Mouse (Mus musculus) lung, embryonic 14.5 days (tissue): ENCODE data around the gene Cdh4. TPM values are rescaled to one million over a fixed set of nuclear protein-coding genes. Genes with fewer than 3 reads are reported as not detected.

Experiments used
- ATAC-seq: fragments of 200-750 bp; cut with Nextera tagmentation; 2 replicates; pipeline ENCODE4 v1.8.0; 2017; ENCODE audit warnings: mild to moderate bottlenecking, moderate TSS enrichment, moderate library complexity; ENCODE audit not compliant: insufficient read depth
- DNase-seq: peaks from one replicate; pipeline ENCODE4 v3.0.0-alpha.2; 2015
- H3K27ac ChIP-seq: fragments of 300-500 bp; sonication (generic); 2 replicates; pipeline ENCODE4 v1.5.1; 2014; ENCODE audit warnings: low read depth, mild to moderate bottlenecking, moderate library complexity
- H3K27me3 ChIP-seq: fragments of 300-500 bp; sonication (generic); 2 replicates; pipeline ENCODE4 v1.6.1; 2014; ENCODE audit warnings: low read length, control low read depth; ENCODE audit not compliant: insufficient read depth
- H3K36me3 ChIP-seq: fragments of 300-500 bp; sonication (generic); 2 replicates; pipeline ENCODE4 v1.6.1; 2014; ENCODE audit warnings: control low read depth; ENCODE audit not compliant: insufficient read depth
- H3K4me1 ChIP-seq: fragments of 300-500 bp; sonication (generic); 2 replicates; pipeline ENCODE4 v1.6.1; 2014; ENCODE audit warnings: antibody characterized with exemption, control low read depth; ENCODE audit not compliant: insufficient read depth
- H3K4me2 ChIP-seq: fragments of 300-500 bp; sonication (generic); 2 replicates; pipeline ENCODE4 v1.6.1; 2014; ENCODE audit warnings: mild to moderate bottlenecking
- H3K4me3 ChIP-seq: fragments of 300-500 bp; sonication (generic); 2 replicates; pipeline ENCODE4 v1.5.1; 2014; ENCODE audit warnings: low read depth, low read length
- H3K9ac ChIP-seq: fragments of 300-500 bp; sonication (generic); 2 replicates; pipeline ENCODE4 v1.6.1; 2014
- H3K9me3 ChIP-seq: fragments of 300-500 bp; sonication (generic); 2 replicates; pipeline ENCODE4 v1.6.1; 2016; ENCODE audit warnings: low read depth, low read length, control low read depth
- CTCF ChIP-seq: IDR thresholded peaks from 2 replicates; pipeline ENCODE4 v1.5.1; 2016; ENCODE audit warnings: antibody characterized with exemption, low read depth
- WGBS: fragments of 180-500 bp; shearing (Covaris S2); extraction: QIAGEN DNeasy Blood & Tissue Kit; methylation state at CpG from one replicate; pipeline ENCODE4 v1.1.7; 2014; 5-methylcytosine and 5-hydroxymethylcytosine counted together
- polyA plus RNA-seq: library from polyadenylated mRNA; unstranded; fragments of >200 nt; fragmentation: Nextera tagmentation; extraction: Ambion mirVana; gene quantifications from 2 replicates; pipeline ENCODE4 v1.2.1, GENCODE M21; 2014

Gene Cdh4
- polyA plus RNA-seq, 1 experiment from 2014 or later: 4.9 TPM

DNA sequence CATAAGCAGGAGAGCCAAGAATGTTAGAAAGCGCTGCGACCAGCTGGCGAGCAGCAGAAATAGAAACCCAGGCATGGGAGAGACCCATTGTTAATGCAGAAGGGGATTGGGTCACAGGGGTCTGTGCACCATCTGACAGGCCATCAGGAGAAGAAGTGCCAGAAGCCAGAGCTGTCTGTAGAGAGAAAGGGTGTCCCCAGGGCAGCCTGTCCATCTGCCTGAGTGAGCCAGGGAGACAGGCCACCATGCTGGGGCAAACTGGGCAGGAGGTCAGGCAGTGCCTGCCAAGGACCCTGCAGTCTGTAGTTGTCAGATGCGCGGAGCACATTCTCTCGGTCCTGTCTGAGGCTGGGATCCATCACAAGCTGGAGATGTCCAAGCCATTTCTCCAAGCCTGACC, 386.7 kb downstream of the Cdh4 start:
- H3K9ac ChIP-seq: no peak overlapping the region
- H3K9me3 ChIP-seq: no peaks in the 10 kb centered on the region
- WGBS: 79% methylated on average over 6 of the region's 6 CpGs
- no peaks in the 10 kb centered on the region for H3K27me3 ChIP-seq
- no peak for TF ChIP-seq CTCF
- H3K4me3 ChIP-seq: no peak overlapping the region
- ATAC-seq: no peak
- DNase-seq: no peak
- no peak overlapping the region for H3K27ac ChIP-seq
- H3K36me3 ChIP-seq: no peaks in the 10 kb centered on the region
- no peak overlapping the region for H3K4me2 ChIP-seq
- no peaks in the 10 kb centered on the region for H3K4me1 ChIP-seq

DNA sequence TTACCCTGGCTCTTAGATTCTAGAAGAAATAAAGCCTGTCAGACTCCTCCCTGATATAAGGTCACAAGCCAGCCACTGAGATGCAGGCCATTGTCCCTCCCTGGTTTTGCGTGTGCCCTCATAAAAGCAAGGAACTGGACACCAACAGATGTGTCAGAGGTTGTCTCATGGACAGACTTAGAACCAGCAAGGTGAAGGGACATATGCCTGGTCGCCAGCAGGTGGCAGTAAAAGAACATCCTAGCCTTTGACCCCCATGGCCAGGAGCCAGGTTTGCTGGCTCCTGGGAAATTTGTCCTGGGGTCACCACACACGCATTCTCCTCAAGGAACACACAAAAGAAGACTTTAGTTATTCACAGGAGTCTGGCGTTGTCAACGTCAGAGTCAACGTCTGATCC, 387.7 kb downstream of the Cdh4 start:
- H3K4me3 ChIP-seq: no peak overlapping the region
- no peak overlapping the region for H3K9ac ChIP-seq
- H3K4me2 ChIP-seq: no peak overlapping the region
- H3K36me3 ChIP-seq: no peaks in the 10 kb centered on the region
- H3K9me3 ChIP-seq: no peaks in the 10 kb centered on the region
- H3K27ac ChIP-seq: no peak overlapping the region
- no peak for ATAC-seq
- no peaks in the 10 kb centered on the region for H3K4me1 ChIP-seq
- H3K27me3 ChIP-seq: no peaks in the 10 kb centered on the region
- peak; percentile 69 for TF ChIP-seq CTCF
- DNase-seq: peak; percentile 50
- WGBS: 34% methylated on average over 6 of the region's 6 CpGs

DNA sequence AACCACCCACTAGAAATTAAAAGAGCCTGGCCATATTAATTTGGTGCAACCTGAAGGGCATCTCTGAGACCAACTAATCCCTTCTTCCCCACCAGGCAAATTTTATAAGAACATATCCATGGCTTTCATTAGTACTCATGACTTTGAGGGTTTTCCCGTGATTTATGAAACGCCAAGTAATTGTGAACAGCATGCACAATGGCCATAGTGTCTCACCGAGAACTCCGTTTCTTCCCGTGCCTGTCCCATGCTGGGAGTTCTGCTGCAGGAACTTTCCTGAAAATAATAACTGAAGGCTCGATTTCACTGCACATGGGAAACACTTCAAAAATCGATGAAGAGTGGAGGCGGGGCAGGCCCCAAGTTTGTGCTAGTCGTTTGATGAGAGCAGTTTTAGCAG, 392.7 kb downstream of the Cdh4 start:
- Histone ChIP-seq H3K4me1 (no peaks in the 10 kb centered on the region), H3K4me2 (no peak overlapping the region), H3K27me3 (no peaks in the 10 kb centered on the region), H3K9ac (no peak overlapping the region), H3K36me3 (no peaks in the 10 kb centered on the region), H3K9me3 (no peaks in the 10 kb centered on the region), H3K27ac (no peak overlapping the region), H3K4me3 (no peak overlapping the region)
- 73% methylated on average over 9 of the region's 9 CpGs for WGBS
- DNase-seq (no peak), ATAC-seq (no peak)
- no peak for TF ChIP-seq CTCF

DNA sequence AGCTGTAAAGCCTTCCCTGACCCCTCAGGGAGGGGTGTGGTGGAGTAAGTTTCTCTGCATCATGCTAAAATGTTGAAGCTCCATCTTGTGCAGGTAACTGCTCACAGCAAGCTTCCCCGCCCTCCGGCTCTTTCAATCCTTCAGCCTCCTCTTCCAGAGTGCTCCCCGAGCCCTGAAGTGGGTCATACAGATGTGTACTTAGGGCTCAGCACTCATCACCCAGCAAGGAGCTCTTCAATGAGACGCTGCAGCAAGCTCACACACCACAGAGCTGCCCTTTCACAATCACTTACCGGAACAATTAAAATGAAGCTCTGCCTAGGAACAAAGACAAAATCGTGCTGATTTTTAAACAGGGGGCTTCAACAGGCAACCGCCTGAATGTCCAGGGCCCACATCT, 393.3 kb downstream of the Cdh4 start:
- no peak for DNase-seq
- H3K27me3 ChIP-seq: no peaks in the 10 kb centered on the region
- no peaks in the 10 kb centered on the region for H3K36me3 ChIP-seq
- WGBS: 59% methylated on average over 7 of the region's 7 CpGs
- H3K27ac ChIP-seq: no peak overlapping the region
- H3K4me3 ChIP-seq: no peak overlapping the region
- H3K4me2 ChIP-seq: no peak overlapping the region
- no peak for TF ChIP-seq CTCF
- H3K9ac ChIP-seq: no peak overlapping the region
- H3K9me3 ChIP-seq: no peaks in the 10 kb centered on the region
- no peaks in the 10 kb centered on the region for H3K4me1 ChIP-seq
- no peak for ATAC-seq

DNA sequence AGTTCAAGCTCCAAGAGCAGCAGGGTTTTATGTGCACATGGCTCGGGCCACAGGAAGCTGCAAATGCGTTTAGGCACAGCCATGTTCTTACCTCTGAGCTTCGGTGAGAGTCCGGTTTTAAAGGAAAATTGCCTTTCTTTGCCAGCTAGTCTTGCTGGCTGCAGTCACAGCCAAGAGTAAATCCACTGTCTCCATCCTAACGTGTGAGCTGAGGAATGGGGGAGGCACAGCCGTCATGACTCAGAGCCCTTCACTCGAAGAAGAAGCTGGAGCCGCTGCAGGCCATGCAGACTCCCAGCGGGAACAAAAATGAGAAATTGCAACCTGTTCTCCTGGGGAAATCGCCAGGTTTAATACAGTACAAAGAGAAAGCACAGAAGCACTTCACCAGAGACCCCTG, 395.0 kb downstream of the Cdh4 start:
- Histone ChIP-seq H3K27me3 (no peaks in the 10 kb centered on the region), H3K4me2 (no peak overlapping the region), H3K4me3 (no peak overlapping the region), H3K36me3 (no peaks in the 10 kb centered on the region), H3K27ac (no peak overlapping the region), H3K4me1 (no peaks in the 10 kb centered on the region), H3K9me3 (no peaks in the 10 kb centered on the region), H3K9ac (no peak overlapping the region)
- DNase-seq (peak; percentile 24), ATAC-seq (no peak)
- WGBS: 35% methylated on average over 10 of the region's 10 CpGs
- no peak for TF ChIP-seq CTCF

DNA sequence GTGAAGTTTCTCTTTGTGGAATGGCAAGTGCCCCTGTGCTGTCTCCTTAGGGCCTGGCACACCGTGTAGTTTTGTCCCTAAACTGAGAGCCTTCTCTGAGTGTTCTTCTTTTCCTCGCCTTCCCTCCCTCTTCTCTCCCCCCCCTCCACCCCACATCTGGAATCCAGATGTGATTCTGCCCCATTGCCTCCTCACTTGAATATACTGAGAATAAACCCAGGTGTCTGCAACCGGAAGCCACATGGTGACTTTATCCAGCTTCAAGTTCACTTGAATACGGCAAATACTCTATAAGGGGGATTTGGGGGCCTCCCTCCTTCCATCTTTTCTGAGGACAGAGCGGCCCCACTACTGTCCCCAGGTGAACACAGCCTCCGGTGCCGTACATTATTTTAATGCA, 395.8 kb downstream of the Cdh4 start:
- TF ChIP-seq CTCF: no peak
- Histone ChIP-seq H3K36me3 (no peaks in the 10 kb centered on the region), H3K27ac (no peak overlapping the region), H3K9me3 (no peaks in the 10 kb centered on the region), H3K9ac (no peak overlapping the region), H3K4me1 (peaks cover 4% of the 10 kb centered on the region), H3K27me3 (no peaks in the 10 kb centered on the region), H3K4me2 (no peak overlapping the region), H3K4me3 (no peak overlapping the region)
- no peak for ATAC-seq
- no peak for DNase-seq
- 58% methylated on average over 7 of the region's 7 CpGs for WGBS

DNA sequence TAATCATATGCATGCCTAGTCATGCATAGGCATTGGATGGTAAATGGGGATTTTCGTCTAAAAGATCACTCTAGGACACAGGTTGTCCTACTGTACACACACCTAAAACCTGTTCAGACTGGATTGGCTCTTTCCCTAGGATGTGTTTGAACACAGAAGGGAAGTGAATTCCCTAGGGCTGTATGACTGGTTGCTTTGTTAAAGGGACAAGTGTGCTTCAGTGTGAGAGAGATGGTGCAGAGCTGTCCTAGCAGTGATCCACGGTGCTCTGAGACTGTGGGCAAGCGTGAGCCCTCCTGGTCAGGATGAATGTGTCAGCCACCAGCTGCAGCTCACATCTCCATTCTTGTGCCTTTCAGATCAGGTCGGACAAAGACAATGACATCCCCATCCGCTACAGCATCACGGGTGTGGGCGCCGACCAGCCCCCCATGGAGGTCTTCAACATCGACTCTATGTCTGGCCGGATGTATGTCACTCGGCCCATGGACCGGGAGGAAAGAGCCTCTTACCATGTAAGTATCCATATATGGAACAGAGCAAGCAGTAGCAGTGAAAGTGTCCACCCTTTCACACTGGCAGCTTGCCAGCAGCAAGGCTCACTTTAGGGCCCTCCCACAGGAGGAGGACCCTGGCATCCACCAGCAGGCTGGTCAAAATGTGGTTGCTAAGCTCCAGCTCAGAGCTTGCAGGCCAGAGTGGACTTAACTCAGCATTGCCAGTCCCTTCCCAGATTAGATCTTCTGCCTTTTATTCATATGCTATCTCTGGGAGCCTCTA, 400.6 kb downstream of the Cdh4 start:
- ATAC-seq (peak; percentile 95), DNase-seq (peak; percentile 89)
- H3K4me1 ChIP-seq: peaks cover 4% of the 10 kb centered on the region
- peak overlapping the region; percentile 42; the same call in 1 of the 2 replicates for H3K27ac ChIP-seq
- 61% methylated on average over 12 of the region's 12 CpGs for WGBS
- no peak overlapping the region for H3K4me2 ChIP-seq
- TF ChIP-seq CTCF: no peak
- no peak overlapping the region for H3K4me3 ChIP-seq
- no peaks in the 10 kb centered on the region for H3K9me3 ChIP-seq
- no peaks in the 10 kb centered on the region for H3K27me3 ChIP-seq
- H3K36me3 ChIP-seq: no peaks in the 10 kb centered on the region
- H3K9ac ChIP-seq: no peak overlapping the region
